Mouse (Mus musculus): Measurements from ENCODE around the gene Zbtb9. TPM values are rescaled to one million over a fixed set of nuclear protein-coding genes. Genes with fewer than 3 reads are reported as not detected.

The Zbtb9 gene
- total RNA-seq, 1 experiment from 2014 or later: 20.9 TPM

DNA sequence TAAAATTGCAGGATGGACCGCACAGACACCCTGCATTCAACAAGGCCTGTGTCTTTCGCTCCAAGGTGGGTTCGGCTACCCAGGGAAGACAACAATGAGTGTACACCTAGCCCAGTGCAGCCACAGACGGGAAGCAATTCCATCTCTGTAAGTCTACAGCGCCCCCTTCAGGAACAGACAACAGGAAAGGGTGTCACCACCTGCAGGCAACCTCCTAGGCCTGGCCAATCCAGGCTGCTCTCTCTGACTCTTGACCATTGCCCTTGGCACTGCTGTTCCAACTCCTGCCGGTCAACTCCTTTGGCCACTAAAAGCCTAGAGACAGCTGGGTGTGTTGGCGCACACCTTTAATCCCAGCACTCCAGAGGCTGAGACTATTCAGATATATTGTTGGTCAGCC, 28.2 kb downstream of the Zbtb9 start:
- ATAC-seq (ENCODE audit: extremely low read depth, insufficient number of reproducible peaks, low FRiP score, poor library complexity, severe bottlenecking): peak; percentile 39; the same call in 1 of the 2 replicates

DNA sequence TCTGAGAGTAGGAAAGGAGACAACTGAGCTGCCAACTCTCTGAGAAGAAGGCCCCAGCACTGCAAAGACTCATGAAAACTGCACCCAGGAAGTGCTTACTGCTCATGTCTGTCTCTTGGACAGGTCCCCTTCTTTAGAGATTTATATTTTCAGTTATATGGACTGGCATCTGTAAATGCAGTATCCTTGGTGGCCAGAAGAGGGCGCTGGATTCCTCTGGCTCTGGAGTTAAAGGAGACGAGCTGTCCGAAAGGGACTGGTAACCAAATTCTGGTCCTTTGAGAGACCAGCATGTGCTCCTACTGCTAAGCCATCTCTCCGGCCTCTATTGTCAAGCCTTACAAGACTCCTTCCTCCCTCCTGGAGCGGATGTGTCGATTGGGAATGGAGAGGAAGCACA, 28.9 kb downstream of the Zbtb9 start:
- no peak for ATAC-seq (ENCODE audit: extremely low read depth, insufficient number of reproducible peaks, low FRiP score, poor library complexity, severe bottlenecking)

- no peak for ATAC-seq (ENCODE audit: extremely low read depth, insufficient number of reproducible peaks, low FRiP score, poor library complexity, severe bottlenecking)
These were observed 31.5 kb downstream of the Zbtb9 start for GRCm38 (mm10) chr17:27004431-27004830.

DNA sequence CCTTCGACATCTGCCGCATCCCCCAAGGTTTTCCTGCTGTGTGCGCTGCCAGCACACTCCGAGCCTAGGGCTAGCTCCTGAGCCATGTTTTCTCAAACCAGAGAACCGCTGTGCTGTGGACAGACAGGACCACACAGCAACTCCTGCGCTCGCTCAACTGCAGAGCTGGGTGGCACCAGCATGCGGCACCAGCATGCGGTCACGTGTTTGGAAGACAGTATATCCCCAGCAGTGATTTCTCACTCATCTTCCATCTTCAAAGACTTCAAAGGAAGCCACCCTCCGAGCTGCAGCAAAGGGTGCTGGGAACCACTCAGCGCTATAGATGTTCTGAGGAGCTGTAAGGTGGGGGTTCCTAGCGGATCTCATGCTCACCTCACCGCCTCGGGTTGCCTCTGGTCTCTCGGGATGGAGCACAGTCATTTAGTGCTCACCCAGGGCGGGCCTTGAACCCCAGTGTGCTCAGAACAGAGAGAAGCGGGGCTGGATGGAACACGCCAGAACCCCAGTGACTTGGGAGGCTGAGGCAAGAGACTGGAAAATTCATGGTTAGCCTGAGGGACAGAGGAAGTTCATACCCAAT, 32.0 kb downstream of the Zbtb9 start:
- ATAC-seq (ENCODE audit: extremely low read depth, insufficient number of reproducible peaks, low FRiP score, poor library complexity, severe bottlenecking): no peak

DNA sequence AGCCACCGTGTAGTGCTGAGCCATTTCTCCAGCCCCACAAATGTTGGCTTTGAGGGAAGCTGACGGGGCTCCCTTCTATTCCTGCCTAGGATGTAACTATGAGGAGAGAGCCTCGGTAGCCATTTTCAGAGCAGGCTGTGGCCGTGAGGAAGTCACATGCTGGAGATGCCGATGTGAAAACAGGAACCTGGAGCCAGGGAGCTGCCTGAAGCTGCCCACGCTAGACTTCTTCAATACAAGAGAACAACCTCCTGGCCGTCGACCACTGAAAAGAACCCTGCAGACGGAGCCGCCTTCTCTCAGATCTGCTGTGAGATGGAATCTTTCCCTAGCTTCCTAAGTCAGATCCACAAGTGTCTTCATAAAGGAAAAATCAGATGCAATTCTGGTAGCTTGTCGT, 32.7 kb downstream of the Zbtb9 start:
- ATAC-seq (ENCODE audit: extremely low read depth, insufficient number of reproducible peaks, low FRiP score, poor library complexity, severe bottlenecking): no peak

DNA sequence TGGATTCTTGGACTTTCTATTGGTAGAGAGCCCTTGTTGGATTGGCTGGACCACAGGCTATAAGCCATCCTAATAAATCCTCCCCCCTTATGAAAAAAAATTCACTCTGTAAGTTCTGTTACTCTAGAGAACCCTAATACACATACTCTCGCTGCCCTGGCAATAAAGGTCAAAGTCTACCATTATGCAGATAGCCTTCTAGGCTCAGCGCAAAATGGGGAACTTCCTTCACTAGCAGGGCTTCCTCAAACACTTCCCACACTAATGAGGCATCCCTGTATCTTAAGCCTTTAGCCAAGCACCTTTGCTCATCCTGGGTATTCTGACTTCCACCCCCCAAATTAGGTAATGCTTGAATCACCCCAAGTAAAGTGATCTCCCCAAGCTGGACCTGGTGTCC, 35.3 kb downstream of the Zbtb9 start:
- no peak for ATAC-seq (ENCODE audit: extremely low read depth, insufficient number of reproducible peaks, low FRiP score, poor library complexity, severe bottlenecking)

- ATAC-seq (ENCODE audit: extremely low read depth, insufficient number of reproducible peaks, low FRiP score, poor library complexity, severe bottlenecking): no peak
These were observed 38.2 kb downstream of the Zbtb9 start for GRCm38 (mm10) chr17:27011167-27011566.

DNA sequence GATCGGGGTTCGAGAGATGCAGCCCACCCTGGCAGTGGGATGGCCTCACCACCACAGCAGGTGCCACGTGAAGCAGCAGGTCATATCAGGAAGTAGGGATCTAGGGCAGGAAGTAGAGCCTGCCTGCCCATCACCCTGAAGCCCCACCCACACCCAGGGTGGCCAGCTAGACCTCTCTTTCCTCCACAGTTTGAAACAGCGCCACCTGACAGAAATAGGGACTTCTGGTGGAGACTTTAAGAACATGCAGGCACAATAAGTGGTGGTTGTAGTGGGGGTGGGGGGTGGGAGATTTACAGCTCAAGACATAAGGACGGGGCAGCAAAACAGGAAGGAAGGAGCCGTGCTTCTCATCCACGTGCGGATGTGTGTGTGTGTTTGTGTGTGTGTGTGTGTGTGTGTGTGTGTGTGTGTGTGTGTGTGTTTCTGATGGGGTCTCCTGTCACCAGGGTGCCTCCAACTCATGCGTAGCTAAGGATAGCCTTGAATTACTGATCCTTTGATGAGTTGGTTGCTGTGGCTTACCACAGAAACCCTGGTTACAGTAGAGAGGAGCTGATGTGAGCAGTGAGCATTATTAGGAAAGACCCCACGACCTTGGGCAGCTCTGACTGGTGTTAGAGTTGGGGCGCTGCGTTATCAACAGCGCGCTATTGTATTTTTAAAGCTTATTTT, 39.2 kb downstream of the Zbtb9 start:
- ATAC-seq (ENCODE audit: extremely low read depth, insufficient number of reproducible peaks, low FRiP score, poor library complexity, severe bottlenecking): peak; percentile 85

DNA sequence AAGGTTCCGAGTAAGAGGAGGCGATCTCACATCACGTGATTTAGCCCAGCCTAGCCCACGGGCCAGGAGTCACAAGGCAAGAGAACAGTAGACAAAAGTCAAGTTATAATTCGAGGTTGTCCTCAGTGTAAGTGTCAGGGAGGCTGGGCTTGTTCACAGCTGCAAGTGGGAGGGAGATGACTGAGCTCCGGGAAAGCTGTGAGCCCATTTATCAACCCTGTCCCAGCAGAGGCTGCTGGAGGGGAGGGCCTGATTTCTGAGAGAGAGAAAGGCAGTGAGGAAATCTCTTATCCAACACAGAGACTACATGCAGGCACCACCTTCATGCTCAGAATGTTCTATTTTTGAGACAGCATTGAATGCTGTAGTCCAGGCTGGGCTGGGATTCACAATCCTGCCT, 39.9 kb downstream of the Zbtb9 start:
- no peak for ATAC-seq (ENCODE audit: extremely low read depth, insufficient number of reproducible peaks, low FRiP score, poor library complexity, severe bottlenecking)

- ATAC-seq (ENCODE audit: extremely low read depth, insufficient number of reproducible peaks, low FRiP score, poor library complexity, severe bottlenecking): peak; percentile 73
These were observed 44.9 kb downstream of the Zbtb9 start for GRCm38 (mm10) chr17:27017564-27018499.

- ATAC-seq (ENCODE audit: extremely low read depth, insufficient number of reproducible peaks, low FRiP score, poor library complexity, severe bottlenecking): no peak
These were observed 45.7 kb downstream of the Zbtb9 start for GRCm38 (mm10) chr17:27018555-27019196.

- no peak for ATAC-seq (ENCODE audit: extremely low read depth, insufficient number of reproducible peaks, low FRiP score, poor library complexity, severe bottlenecking)
These were observed 48.1 kb downstream of the Zbtb9 start for GRCm38 (mm10) chr17:27021076-27021475.

DNA sequence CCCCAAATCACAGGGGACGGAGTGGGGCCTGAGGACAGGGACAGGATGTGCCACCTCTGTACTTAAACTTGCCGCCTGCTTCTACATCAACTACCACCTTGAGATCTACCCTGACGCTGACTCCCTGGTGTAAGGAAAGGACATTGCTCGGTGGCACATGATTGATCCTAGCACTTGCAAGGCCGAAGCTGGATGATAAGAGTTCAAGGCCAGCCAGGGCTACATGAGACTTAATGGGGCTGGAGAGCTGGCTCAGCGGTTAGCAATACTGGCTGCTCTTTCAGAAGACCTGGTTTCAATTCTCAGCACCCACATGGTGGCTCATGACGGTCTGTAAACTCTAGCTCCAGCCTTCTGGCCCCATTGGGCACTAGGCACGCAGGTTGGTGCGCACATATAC, 48.8 kb downstream of the Zbtb9 start:
- ATAC-seq (ENCODE audit: extremely low read depth, insufficient number of reproducible peaks, low FRiP score, poor library complexity, severe bottlenecking): no peak

- ATAC-seq (ENCODE audit: extremely low read depth, insufficient number of reproducible peaks, low FRiP score, poor library complexity, severe bottlenecking): no peak
These were observed 50.4 kb downstream of the Zbtb9 start for GRCm38 (mm10) chr17:27023342-27023741.

- peak; percentile 45 for ATAC-seq (ENCODE audit: extremely low read depth, insufficient number of reproducible peaks, low FRiP score, poor library complexity, severe bottlenecking)
These were observed 52.4 kb downstream of the Zbtb9 start for GRCm38 (mm10) chr17:27025326-27025902.

DNA sequence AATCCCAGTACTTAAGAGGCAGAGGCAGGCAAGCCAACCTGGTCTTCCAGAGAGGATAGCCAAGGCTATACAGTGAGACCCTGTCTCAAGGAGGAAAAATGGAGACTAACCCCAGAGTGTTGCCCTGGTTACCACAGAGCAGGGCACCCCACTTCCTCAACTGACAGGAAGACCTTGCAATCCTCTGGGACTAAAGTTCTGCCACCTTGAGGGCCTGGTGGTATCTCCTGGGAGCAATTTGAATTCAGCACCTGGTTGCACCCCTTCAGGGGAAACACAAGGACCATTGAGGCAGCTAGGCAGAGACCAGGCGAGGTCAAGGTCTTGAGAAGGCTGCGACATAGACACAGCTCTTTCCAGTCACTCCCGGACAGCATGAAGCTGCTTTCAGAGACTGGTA, 53.0 kb downstream of the Zbtb9 start:
- ATAC-seq (ENCODE audit: extremely low read depth, insufficient number of reproducible peaks, low FRiP score, poor library complexity, severe bottlenecking): no peak

GRCm38 (mm10) chr17:27027460-27028283, 54.7 kb downstream of the Zbtb9 start:
- peak; percentile 42 for ATAC-seq (ENCODE audit: extremely low read depth, insufficient number of reproducible peaks, low FRiP score, poor library complexity, severe bottlenecking)

DNA sequence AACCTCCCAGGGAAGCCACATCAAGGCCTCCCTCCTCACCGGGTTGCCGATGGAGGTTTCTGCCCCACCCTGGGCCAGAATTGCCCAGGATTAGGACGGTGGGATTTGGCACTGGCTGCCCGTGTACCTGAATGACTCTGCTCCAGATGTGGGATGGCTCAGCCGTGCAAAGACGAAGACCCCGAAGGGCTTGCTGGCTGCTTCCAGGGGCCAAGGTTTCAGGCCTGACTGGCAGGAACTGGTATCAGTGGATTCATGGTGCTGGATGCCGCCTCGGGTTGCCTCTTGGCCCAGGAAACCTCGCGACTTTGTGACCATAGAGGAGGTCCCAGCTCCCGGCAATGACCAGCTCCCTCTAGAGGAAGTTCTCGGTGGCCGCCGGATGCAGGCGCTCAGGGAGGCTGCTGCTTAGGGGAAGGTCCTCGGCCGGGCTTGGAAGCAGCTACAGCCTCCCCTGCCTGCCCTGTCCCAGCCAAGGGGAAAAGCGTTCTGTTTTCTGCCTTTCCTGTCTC, 55.4 kb downstream of the Zbtb9 start:
- ATAC-seq (ENCODE audit: extremely low read depth, insufficient number of reproducible peaks, low FRiP score, poor library complexity, severe bottlenecking): peak; percentile 75

Measured in neutrophil, adult 5-6 weeks (primary cell).